Mouse (Mus musculus): ENCODE data around the gene Cacng4. TPM values are rescaled to one million over a fixed set of nuclear protein-coding genes. Genes with fewer than 3 reads are reported as not detected.
A peak's percentile ranks its signal among the peaks of the same experiment; 100 is the strongest.

Cacng4 gene
- total and polyA plus RNA-seq, 2 experiments from 2014 or later: 58.4 to 112 TPM

GRCm38 (mm10) chr11:107720264-107721021 is 73.9 kb downstream of the Cacng4 start:
- WGBS: 91% methylated on average over 9 of the region's 9 CpGs
- DNase-seq (ENCODE audit: low spot score) (no peak), ATAC-seq (ENCODE audit: low FRiP score) (no peak)
- H3K4me3 ChIP-seq (ENCODE audit: low read depth, low read length): no peak overlapping the region
- no peaks in the 10 kb centered on the region for H3K4me1 ChIP-seq (ENCODE audit: insufficient read depth, low read length)
- H3K9me3 ChIP-seq (ENCODE audit: low read length): no peaks in the 10 kb centered on the region
- H3K27ac ChIP-seq (ENCODE audit: low read depth, low read length): no peak overlapping the region
- no peak overlapping the region for H3K9ac ChIP-seq (replicated peaks; ENCODE audit: low read length, poor library complexity, severe bottlenecking)
- no peaks in the 10 kb centered on the region for H3K36me3 ChIP-seq (ENCODE audit: insufficient read depth, low read length)
- no peaks in the 10 kb centered on the region for H3K27me3 ChIP-seq (ENCODE audit: insufficient read depth, low read length)
- H3K4me2 ChIP-seq (ENCODE audit: low read depth, low read length, poor library complexity, severe bottlenecking): no peak overlapping the region
- TF ChIP-seq CTCF (IDR thresholded peaks at IDR 0.05): no peak

DNA sequence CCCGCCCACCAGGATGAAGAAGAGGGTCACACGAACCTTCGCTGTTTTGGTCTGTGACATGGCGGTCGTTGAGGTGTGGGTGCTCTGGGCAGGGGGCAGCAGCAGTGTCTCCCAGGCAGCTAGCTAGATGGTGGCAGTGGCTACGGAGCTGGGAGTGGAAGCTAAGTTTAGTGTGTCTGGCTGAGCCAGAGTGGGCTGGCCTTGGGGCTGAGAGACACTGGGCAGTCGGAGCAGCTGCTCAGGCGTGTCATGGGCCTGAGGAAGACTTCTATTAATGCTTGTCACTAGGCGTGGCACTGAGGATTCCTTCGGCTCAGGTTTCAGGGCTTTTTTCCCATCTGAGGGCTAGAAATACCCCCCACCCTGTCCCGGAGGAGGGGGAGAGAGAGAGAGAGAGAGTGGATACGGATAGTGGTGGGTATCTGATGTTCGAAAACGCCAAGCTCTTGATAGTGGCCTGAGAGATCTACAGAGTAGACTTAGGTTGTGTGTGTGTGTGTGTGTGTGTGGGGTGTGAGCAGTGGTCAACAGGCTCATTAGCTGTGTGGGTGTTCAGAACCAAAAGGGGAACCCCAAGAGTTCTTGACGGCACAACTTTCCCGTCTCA is 77.9 kb downstream of the Cacng4 start, which contains the start of gene Cacng1:
TSS of gene Cacng1 (minus strand) at position 191 of the 607 bp plus-strand sequence.
- WGBS: 74% methylated on average over 16 of the region's 16 CpGs
- TF ChIP-seq CTCF (IDR thresholded peaks at IDR 0.05): no peak

DNA sequence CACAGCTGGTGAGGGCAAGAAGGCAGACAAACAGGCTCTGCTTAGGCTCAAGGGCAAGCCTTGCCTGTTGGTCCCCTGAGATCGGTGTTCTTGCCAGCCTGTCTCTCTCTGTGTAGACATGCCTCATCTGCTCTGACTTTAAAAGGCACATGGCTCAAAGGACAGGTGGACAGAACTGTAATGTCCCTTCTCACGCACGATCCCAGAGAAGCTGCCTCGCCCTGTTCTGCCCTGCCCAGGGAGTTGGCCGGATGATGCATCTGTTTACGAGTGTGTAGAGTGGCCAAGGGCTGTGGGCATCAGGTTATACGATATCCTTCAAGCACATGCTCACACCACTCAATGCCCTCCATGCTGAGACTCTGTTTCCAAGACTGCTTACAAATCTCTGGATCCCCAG is 80.0 kb downstream of the Cacng4 start:
- H3K4me3 ChIP-seq (ENCODE audit: low read depth, low read length): no peak overlapping the region
- H3K27me3 ChIP-seq (ENCODE audit: insufficient read depth, low read length): no peaks in the 10 kb centered on the region; the same call in 1 of the 2 replicates
- H3K4me2 ChIP-seq (ENCODE audit: low read depth, low read length, poor library complexity, severe bottlenecking): no peak overlapping the region
- no peaks in the 10 kb centered on the region for H3K4me1 ChIP-seq (ENCODE audit: insufficient read depth, low read length)
- ATAC-seq (ENCODE audit: low FRiP score) (no peak), DNase-seq (ENCODE audit: low spot score) (no peak)
- no peak overlapping the region for H3K9ac ChIP-seq (replicated peaks; ENCODE audit: low read length, poor library complexity, severe bottlenecking)
- H3K27ac ChIP-seq (ENCODE audit: low read depth, low read length): no peak overlapping the region
- H3K9me3 ChIP-seq (ENCODE audit: low read length): no peaks in the 10 kb centered on the region
- 79% methylated on average over 7 of the region's 7 CpGs for WGBS
- TF ChIP-seq CTCF (IDR thresholded peaks at IDR 0.05): no peak
- no peaks in the 10 kb centered on the region for H3K36me3 ChIP-seq (ENCODE audit: insufficient read depth, low read length)

More for the DNA sequence above, 77.9 kb downstream of the Cacng4 start, which contains the start of gene Cacng1:
- H3K27me3 ChIP-seq (ENCODE audit: insufficient read depth, low read length): no peaks in the 10 kb centered on the region
- no peak within 1 kb of the TSS for H3K27ac ChIP-seq (ENCODE audit: low read depth, low read length)
- H3K4me2 ChIP-seq (ENCODE audit: low read depth, low read length, poor library complexity, severe bottlenecking): no peak within 1 kb of the TSS
- ATAC-seq (ENCODE audit: low FRiP score) (no peak), DNase-seq (ENCODE audit: low spot score) (no peak)
- H3K4me1 ChIP-seq (ENCODE audit: insufficient read depth, low read length): no peaks in the 10 kb centered on the region
- no peaks in the 10 kb centered on the region for H3K9me3 ChIP-seq (ENCODE audit: low read length)
- no peaks in the 10 kb centered on the region for H3K36me3 ChIP-seq (ENCODE audit: insufficient read depth, low read length)
- H3K9ac ChIP-seq (replicated peaks; ENCODE audit: low read length, poor library complexity, severe bottlenecking): no peak within 1 kb of the TSS
- H3K4me3 ChIP-seq (ENCODE audit: low read depth, low read length): no peak within 1 kb of the TSS

DNA sequence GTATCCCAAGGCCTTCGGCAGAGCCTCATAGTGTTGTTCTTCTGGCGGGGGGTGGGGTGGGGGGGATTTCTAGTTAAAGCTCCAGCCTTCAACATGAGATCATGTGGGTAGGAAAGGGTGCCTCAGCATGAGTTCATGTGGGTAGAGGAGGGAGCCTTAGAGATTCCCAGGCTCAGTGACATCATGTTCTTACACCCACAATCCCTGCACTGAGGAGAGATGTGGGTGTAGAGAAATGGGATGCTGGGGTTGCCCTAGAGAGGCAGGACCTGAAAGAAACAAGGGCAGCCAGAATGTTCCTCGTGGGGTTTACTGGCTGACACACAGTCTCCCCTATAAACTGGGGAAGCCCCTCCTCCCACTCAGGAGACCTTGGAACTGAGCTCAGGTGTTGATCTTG is 84.0 kb downstream of the Cacng4 start:
- no peak overlapping the region for H3K9ac ChIP-seq (replicated peaks; ENCODE audit: low read length, poor library complexity, severe bottlenecking)
- no peaks in the 10 kb centered on the region; the same call in 1 of the 2 replicates for H3K27me3 ChIP-seq (ENCODE audit: insufficient read depth, low read length)
- no peak for ATAC-seq (ENCODE audit: low FRiP score)
- TF ChIP-seq CTCF (IDR thresholded peaks at IDR 0.05): no peak
- 84% methylated on average over 3 of the region's 3 CpGs for WGBS
- H3K4me2 ChIP-seq (ENCODE audit: low read depth, low read length, poor library complexity, severe bottlenecking): no peak overlapping the region
- no peaks in the 10 kb centered on the region for H3K36me3 ChIP-seq (ENCODE audit: insufficient read depth, low read length)
- H3K4me1 ChIP-seq (ENCODE audit: insufficient read depth, low read length): 0 out of 2 replicates have a peak, but pooled peaks cover 8% of the 10 kb centered on the region
- no peak overlapping the region for H3K27ac ChIP-seq (ENCODE audit: low read depth, low read length)
- no peak for DNase-seq (ENCODE audit: low spot score)
- no peak overlapping the region for H3K4me3 ChIP-seq (ENCODE audit: low read depth, low read length)
- H3K9me3 ChIP-seq (ENCODE audit: low read length): no peaks in the 10 kb centered on the region

DNA sequence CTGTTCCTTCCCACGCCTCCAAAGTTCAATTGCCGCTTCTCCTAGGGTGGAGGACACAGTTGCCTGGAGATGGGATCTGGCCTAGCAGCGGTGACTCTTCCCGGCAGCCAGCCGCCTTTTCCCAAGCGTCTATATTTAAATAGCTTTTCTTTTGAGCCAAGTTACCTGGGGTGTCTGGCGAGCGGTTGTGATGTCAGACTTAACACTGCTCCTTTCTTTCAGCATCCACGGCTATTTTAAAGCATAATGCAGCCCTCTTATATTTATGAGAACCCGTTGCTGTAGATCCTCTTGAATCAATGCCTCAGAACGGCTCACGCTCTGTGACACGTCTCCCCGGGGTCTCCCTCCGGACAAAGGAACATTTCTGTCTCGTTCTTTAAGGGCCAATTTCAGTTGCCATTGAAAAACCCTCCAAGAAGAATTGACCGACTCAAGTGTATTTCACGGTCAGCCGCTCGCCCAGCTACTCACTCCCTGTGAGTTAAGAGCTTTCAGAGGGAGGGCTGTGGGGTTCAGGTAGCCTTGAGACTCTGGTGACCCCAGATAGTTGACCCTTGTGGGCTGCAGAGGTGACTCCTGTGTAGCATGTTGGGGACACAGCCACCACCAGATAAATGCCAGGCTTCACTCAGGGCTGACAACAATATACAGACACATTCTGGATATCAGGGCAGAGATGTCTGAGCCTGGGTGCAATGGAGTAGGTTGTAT is 86.3 kb downstream of the Cacng4 start:
- Histone ChIP-seq H3K4me3 (ENCODE audit: low read depth, low read length) (no peak overlapping the region), H3K36me3 (ENCODE audit: insufficient read depth, low read length) (no peaks in the 10 kb centered on the region), H3K27me3 (ENCODE audit: insufficient read depth, low read length) (no peaks in the 10 kb centered on the region; the same call in 1 of the 2 replicates), H3K4me1 (ENCODE audit: insufficient read depth, low read length) (0 out of 2 replicates have a peak, but pooled peaks cover 9% of the 10 kb centered on the region), H3K9ac (replicated peaks; ENCODE audit: low read length, poor library complexity, severe bottlenecking) (no peak overlapping the region), H3K9me3 (ENCODE audit: low read length) (no peaks in the 10 kb centered on the region), H3K4me2 (ENCODE audit: low read depth, low read length, poor library complexity, severe bottlenecking) (peak overlapping the region; percentile 12; the same call in 1 of the 2 replicates), H3K27ac (ENCODE audit: low read depth, low read length) (no peak overlapping the region)
- 15% methylated on average over 20 of the region's 20 CpGs for WGBS
- ATAC-seq (ENCODE audit: low FRiP score): no peak; the same call in 1 of the 2 replicates
- no peak for TF ChIP-seq CTCF (IDR thresholded peaks at IDR 0.05)
- DNase-seq (ENCODE audit: low spot score): peak; percentile 57
